Mouse (Mus musculus): ENCODE measurements around the gene Gbx1. TPM values are rescaled to one million over a fixed set of nuclear protein-coding genes. Genes with fewer than 3 reads are reported as not detected.

The Gbx1 gene
- polyA plus RNA-seq, 1 experiment from 2014 or later, result 0.20 TPM

DNA sequence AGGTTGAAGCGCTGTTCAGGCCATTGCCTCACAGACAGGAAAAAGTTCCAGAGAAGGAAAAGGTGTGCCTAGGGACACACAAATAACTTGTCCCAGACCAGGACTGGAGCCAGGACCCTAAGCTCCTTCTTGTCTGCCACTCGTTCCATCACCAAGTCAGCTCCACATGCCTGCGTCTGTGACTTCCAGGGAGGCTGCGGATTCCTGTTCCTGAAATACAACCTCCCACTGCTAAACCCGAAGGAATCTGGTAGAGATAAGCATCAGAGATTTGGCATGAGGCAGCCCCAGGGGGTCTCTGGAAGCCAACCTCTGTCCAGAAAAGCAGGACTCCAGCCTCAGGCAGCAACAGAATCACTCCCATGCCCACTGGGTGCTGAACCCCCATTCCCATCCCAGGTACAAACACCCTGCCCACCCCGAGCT lies 14.2 kb upstream of the Gbx1 start:
- no peaks in the 10 kb centered on the region for H3K4me1 ChIP-seq (ENCODE audit: control insufficient read depth, insufficient read depth, low read length)
- H3K36me3 ChIP-seq (ENCODE audit: control insufficient read depth, insufficient read depth, low read length), result no peaks in the 10 kb centered on the region
- no peak overlapping the region for H3K27ac ChIP-seq (ENCODE audit: low read length)
- 55% methylated on average over 6 of the region's 6 CpGs for WGBS
- no peak overlapping the region for H3K4me2 ChIP-seq (ENCODE audit: low read length)
- H3K9ac ChIP-seq (ENCODE audit: low read depth, low read length), result no peak overlapping the region
- no peaks in the 10 kb centered on the region for H3K9me3 ChIP-seq (replicated peaks; ENCODE audit: control insufficient read depth, low read length, poor library complexity, severe bottlenecking)
- no peak for ATAC-seq
- no peaks in the 10 kb centered on the region for H3K27me3 ChIP-seq (ENCODE audit: control insufficient read depth, insufficient read depth, low read depth, low read length)
- no peak overlapping the region for H3K4me3 ChIP-seq (ENCODE audit: low read depth, low read length)

DNA sequence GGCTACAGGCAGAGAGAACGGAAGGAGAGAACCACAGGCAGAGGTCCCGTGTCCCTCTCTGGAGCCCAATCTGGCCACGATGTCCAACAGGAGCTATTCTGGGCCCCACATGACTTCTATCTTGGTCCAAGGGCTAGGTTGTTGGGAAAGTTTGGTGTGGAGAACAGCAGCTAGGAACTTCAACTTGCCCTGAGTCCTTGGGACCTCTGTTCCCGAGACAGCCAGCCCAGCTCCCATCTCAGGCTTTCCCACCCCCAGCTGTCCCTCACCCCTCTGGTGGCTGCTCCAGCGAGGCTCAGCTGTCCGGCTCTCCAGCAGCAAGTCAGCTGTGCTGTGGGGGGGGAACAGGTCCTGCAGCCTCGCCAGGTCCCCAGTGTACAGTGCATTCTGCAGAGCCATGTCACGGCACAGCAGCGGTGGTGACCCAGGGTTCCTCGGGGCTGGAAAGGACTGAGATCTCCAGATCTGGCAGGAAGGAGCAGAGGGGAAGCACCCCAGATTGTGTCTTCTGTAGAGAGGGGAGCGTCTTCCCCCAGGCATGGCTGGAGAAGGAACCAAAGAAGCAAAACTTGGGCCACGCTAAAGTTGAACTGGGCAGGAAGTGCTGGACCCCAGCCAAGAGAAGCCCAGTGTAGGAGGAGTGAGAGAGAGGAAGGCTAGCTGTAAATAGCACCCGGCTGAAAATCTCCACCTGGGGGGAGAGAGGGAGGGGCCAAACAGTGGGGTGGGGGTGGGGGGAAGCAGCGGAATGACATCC lies 13.6 kb upstream of the Gbx1 start, which contains the start of gene Asb10:
Asb10 (minus strand) TSS at position 592 of the 757 bp plus-strand sequence.
- H3K9me3 ChIP-seq (replicated peaks; ENCODE audit: control insufficient read depth, low read length, poor library complexity, severe bottlenecking), result no peaks in the 10 kb centered on the region
- H3K4me1 ChIP-seq (ENCODE audit: control insufficient read depth, insufficient read depth, low read length), result no peaks in the 10 kb centered on the region
- no peak within 1 kb of the TSS for H3K4me2 ChIP-seq (ENCODE audit: low read length)
- no peak for ATAC-seq
- no peak within 1 kb of the TSS for H3K27ac ChIP-seq (ENCODE audit: low read length)
- no peaks in the 10 kb centered on the region for H3K36me3 ChIP-seq (ENCODE audit: control insufficient read depth, insufficient read depth, low read length)
- 53% methylated on average over 14 of the region's 14 CpGs for WGBS
- no peaks in the 10 kb centered on the region for H3K27me3 ChIP-seq (ENCODE audit: control insufficient read depth, insufficient read depth, low read depth, low read length)
- H3K4me3 ChIP-seq (ENCODE audit: low read depth, low read length), result no peak within 1 kb of the TSS
- H3K9ac ChIP-seq (ENCODE audit: low read depth, low read length), result no peak within 1 kb of the TSS

DNA sequence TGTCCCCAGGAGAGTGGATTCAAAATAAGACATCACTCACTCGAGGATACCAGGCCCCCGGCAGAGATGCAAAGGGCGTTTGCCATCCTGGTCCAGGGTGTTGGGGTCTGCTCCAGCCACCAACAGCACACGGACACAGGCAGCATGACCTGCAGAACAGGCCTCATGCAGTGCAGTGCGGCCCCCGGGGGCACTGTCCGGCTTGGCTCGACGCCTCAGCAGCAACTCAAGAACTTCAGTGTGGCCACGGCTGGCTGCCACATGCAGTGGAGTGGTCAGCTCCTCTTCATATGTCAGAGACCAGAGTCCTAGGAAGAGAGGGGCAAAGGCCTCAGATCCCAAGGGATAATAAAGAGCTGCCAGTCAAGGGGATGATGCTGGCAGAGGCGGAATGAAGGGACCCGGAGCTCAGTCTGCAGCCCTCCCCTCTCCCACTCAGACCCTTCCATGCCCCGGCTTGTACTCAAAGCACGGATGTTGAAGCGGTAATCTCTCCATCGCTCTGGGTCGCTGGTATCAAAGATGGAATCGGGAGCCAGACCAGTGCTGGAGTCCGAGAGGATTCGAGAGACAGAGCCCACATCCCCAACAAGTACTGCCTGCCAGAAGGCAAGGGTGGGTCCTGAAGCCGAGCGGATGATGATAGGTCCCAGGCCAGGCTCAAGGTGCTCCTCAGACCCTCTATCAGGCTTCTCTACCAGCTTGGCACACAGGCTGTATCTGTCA lies 12.7 kb upstream of the Gbx1 start:
- Histone ChIP-seq H3K27me3 (ENCODE audit: control insufficient read depth, insufficient read depth, low read depth, low read length) (no peaks in the 10 kb centered on the region), H3K9ac (ENCODE audit: low read depth, low read length) (no peak overlapping the region), H3K9me3 (replicated peaks; ENCODE audit: control insufficient read depth, low read length, poor library complexity, severe bottlenecking) (no peaks in the 10 kb centered on the region), H3K4me2 (ENCODE audit: low read length) (no peak overlapping the region), H3K36me3 (ENCODE audit: control insufficient read depth, insufficient read depth, low read length) (no peaks in the 10 kb centered on the region), H3K27ac (ENCODE audit: low read length) (no peak overlapping the region), H3K4me3 (ENCODE audit: low read depth, low read length) (no peak overlapping the region), H3K4me1 (ENCODE audit: control insufficient read depth, insufficient read depth, low read length) (no peaks in the 10 kb centered on the region)
- ATAC-seq, result no peak
- 82% methylated on average over 22 of the region's 22 CpGs for WGBS

DNA sequence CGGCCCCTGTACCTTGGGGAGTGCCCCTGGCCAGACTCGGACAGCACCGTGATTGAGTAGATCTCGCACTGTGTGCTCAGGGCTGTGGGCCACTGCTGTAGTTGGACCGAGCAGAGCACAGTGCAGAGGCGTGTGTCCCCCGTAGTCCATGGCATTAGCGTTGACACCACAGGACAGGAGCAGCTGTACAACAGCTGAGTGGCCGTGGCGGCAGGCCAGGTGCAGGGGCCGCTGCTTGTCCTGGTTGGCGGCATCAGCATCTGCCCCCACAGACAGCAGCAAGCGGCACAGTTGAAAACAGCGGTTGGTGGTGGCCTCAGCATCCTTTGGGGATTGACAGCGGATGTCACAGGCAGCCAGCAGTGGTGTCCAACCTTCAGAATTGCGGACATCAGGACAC lies 10.6 kb upstream of the Gbx1 start:
- Histone ChIP-seq H3K4me1 (ENCODE audit: control insufficient read depth, insufficient read depth, low read length) (no peaks in the 10 kb centered on the region), H3K9me3 (replicated peaks; ENCODE audit: control insufficient read depth, low read length, poor library complexity, severe bottlenecking) (no peaks in the 10 kb centered on the region), H3K4me2 (ENCODE audit: low read length) (no peak overlapping the region), H3K4me3 (ENCODE audit: low read depth, low read length) (no peak overlapping the region), H3K9ac (ENCODE audit: low read depth, low read length) (no peak overlapping the region), H3K27me3 (ENCODE audit: control insufficient read depth, insufficient read depth, low read depth, low read length) (no peaks in the 10 kb centered on the region), H3K36me3 (ENCODE audit: control insufficient read depth, insufficient read depth, low read length) (no peaks in the 10 kb centered on the region), H3K27ac (ENCODE audit: low read length) (no peak overlapping the region)
- ATAC-seq, result no peak
- 68% methylated on average over 16 of the region's 16 CpGs for WGBS

DNA sequence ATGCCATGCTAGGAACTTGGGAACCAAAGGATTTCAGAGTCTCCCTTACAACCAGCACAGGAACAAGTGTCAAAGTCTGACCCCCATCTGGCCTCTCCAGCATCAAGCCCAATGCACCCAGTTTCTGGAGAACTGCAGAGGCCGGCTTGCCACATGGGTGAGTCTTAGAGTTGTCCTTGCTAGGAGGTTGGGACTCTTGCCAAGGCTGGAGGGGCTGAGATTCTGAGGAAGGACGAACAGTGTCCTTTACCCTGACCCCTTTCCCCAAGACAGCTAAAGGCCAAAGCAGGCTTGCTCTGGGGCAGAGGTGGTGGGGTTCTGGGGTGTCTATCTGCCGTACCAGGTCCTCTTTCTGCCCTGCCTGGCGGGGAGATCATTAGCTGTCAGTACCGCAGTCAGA lies 9.5 kb upstream of the Gbx1 start:
- Histone ChIP-seq H3K27me3 (ENCODE audit: control insufficient read depth, insufficient read depth, low read depth, low read length) (no peaks in the 10 kb centered on the region), H3K9ac (ENCODE audit: low read depth, low read length) (no peak overlapping the region), H3K4me3 (ENCODE audit: low read depth, low read length) (no peak overlapping the region), H3K27ac (ENCODE audit: low read length) (no peak overlapping the region), H3K4me1 (ENCODE audit: control insufficient read depth, insufficient read depth, low read length) (no peaks in the 10 kb centered on the region), H3K4me2 (ENCODE audit: low read length) (no peak overlapping the region), H3K36me3 (ENCODE audit: control insufficient read depth, insufficient read depth, low read length) (no peaks in the 10 kb centered on the region), H3K9me3 (replicated peaks; ENCODE audit: control insufficient read depth, low read length, poor library complexity, severe bottlenecking) (no peaks in the 10 kb centered on the region)
- 75% methylated on average over 5 of the region's 5 CpGs for WGBS
- no peak for ATAC-seq

DNA sequence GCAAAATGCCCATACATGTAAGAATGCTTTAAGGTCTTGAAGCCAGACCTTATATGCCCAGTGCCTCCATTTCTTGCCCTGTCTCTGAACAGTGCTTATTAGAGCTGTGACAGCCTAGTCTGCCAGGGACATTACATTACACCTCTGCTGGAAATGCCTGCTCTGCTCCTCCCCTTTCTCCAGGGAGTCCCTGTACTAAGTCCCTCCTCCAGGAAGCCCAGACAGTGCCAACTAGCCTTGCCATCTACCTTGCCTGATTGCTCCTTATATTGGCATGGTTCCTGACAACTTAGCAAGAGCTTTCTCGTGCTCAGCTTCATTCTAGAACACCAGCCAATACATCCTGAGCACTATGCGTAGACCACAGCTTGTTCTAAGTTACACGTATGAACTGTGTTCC lies 8.7 kb upstream of the Gbx1 start:
- H3K4me1 ChIP-seq (ENCODE audit: control insufficient read depth, insufficient read depth, low read length), result no peaks in the 10 kb centered on the region
- WGBS, result 82% methylated on average over 3 of the region's 3 CpGs
- no peak overlapping the region for H3K4me3 ChIP-seq (ENCODE audit: low read depth, low read length)
- no peak overlapping the region for H3K4me2 ChIP-seq (ENCODE audit: low read length)
- no peak overlapping the region for H3K27ac ChIP-seq (ENCODE audit: low read length)
- H3K9ac ChIP-seq (ENCODE audit: low read depth, low read length), result no peak overlapping the region
- no peak for ATAC-seq
- H3K36me3 ChIP-seq (ENCODE audit: control insufficient read depth, insufficient read depth, low read length), result no peaks in the 10 kb centered on the region
- H3K9me3 ChIP-seq (replicated peaks; ENCODE audit: control insufficient read depth, low read length, poor library complexity, severe bottlenecking), result no peaks in the 10 kb centered on the region
- no peaks in the 10 kb centered on the region for H3K27me3 ChIP-seq (ENCODE audit: control insufficient read depth, insufficient read depth, low read depth, low read length)

DNA sequence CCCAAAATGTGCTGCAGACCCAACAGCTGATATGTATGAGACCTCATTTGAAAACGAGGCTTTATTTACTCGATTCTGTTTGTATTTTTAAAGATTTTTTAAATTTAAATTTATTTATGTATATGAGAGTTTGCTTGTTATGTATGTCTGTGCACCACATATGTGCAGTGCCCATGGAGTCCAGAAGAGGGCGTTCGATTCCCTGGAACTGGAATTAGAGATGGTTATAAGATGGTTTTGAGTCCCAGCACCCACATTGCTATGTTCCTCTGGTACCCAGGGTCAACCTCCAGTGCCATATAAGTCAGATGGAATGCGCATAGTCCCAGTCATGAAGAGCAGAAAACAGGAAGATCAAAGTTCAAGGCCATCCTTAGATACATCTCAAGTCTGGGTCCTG lies 7.3 kb upstream of the Gbx1 start:
- no peaks in the 10 kb centered on the region for H3K9me3 ChIP-seq (replicated peaks; ENCODE audit: control insufficient read depth, low read length, poor library complexity, severe bottlenecking)
- no peak overlapping the region for H3K27ac ChIP-seq (ENCODE audit: low read length)
- no peak for ATAC-seq
- H3K9ac ChIP-seq (ENCODE audit: low read depth, low read length), result no peak overlapping the region
- H3K27me3 ChIP-seq (ENCODE audit: control insufficient read depth, insufficient read depth, low read depth, low read length), result peaks cover under 1% of the 10 kb centered on the region; the same call in 1 of the 2 replicates
- H3K36me3 ChIP-seq (ENCODE audit: control insufficient read depth, insufficient read depth, low read length), result no peaks in the 10 kb centered on the region
- no peak overlapping the region for H3K4me2 ChIP-seq (ENCODE audit: low read length)
- WGBS, result 52% methylated on average over 5 of the region's 5 CpGs
- H3K4me3 ChIP-seq (ENCODE audit: low read depth, low read length), result no peak overlapping the region
- H3K4me1 ChIP-seq (ENCODE audit: control insufficient read depth, insufficient read depth, low read length), result no peaks in the 10 kb centered on the region; the same call in 1 of the 2 replicates

DNA sequence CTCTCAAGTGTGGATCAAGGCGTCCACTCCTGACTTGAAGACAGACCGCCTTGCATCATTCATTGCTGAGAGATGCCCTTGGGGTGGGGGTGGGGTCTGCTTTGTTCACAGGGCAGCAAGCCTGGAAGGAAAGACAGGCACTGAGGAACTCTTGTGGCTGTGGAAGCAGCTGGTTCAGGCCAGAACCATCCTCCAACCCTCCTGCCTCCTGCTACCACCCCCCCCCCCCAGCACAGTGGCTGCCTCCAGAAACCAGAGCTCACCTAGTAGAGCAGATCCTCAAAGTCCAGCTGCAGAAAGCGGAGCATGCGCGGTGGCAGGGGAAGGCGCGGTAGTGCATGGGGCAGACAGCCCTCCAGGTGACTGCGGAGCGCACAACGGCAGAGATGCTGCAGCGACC lies 6.4 kb upstream of the Gbx1 start:
- ATAC-seq, result no peak
- Histone ChIP-seq H3K36me3 (ENCODE audit: control insufficient read depth, insufficient read depth, low read length) (no peaks in the 10 kb centered on the region), H3K4me3 (ENCODE audit: low read depth, low read length) (no peak overlapping the region), H3K9me3 (replicated peaks; ENCODE audit: control insufficient read depth, low read length, poor library complexity, severe bottlenecking) (no peaks in the 10 kb centered on the region), H3K4me1 (ENCODE audit: control insufficient read depth, insufficient read depth, low read length) (no peaks in the 10 kb centered on the region; the same call in 1 of the 2 replicates), H3K27me3 (ENCODE audit: control insufficient read depth, insufficient read depth, low read depth, low read length) (peaks cover 9% of the 10 kb centered on the region), H3K9ac (ENCODE audit: low read depth, low read length) (no peak overlapping the region), H3K27ac (ENCODE audit: low read length) (no peak overlapping the region), H3K4me2 (ENCODE audit: low read length) (no peak overlapping the region)
- WGBS, result 58% methylated on average over 11 of the region's 11 CpGs

DNA sequence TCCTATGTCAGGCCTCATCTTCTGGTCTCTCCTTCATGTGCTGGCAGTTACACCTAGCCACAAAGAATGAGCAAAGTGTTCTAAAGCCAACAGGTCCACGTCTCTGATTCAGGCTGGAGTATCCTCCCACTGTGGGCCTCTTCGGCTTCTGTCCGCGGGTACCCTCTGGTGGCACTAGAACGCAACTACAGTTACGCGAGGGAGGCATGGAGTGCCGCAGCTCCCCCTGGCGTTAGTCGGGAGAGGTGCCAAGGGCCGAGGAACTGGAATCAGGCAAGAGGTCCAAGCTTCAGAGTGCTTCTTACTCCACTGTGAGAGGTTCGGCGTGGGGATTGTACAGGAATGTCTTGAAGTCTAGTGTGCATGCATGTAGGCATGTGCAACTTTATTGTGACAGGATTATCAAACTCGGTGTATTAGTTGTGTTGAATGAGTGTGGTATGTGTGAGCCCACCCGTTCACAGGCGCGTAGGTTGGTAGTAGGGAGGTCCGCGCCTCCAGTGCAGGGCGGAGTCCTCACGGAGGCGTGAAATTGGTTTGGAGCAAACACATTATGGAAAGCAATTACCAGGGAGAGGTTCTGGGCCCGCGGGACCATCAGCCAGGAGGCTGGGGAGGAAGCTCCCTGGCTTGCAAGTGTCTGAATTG lies 3.2 kb upstream of the Gbx1 start:
- 25% methylated on average over 24 of the region's 24 CpGs for WGBS
- peak; percentile 60 for ATAC-seq

More for the DNA sequence above, 3.2 kb upstream of the Gbx1 start:
- H3K27me3 ChIP-seq (ENCODE audit: control insufficient read depth, insufficient read depth, low read depth, low read length), result peaks cover 23% of the 10 kb centered on the region
- no peaks in the 10 kb centered on the region for H3K36me3 ChIP-seq (ENCODE audit: control insufficient read depth, insufficient read depth, low read length)
- H3K4me2 ChIP-seq (ENCODE audit: low read length), result no peak overlapping the region
- no peak overlapping the region for H3K4me3 ChIP-seq (ENCODE audit: low read depth, low read length)
- peaks cover 10% of the 10 kb centered on the region for H3K4me1 ChIP-seq (ENCODE audit: control insufficient read depth, insufficient read depth, low read length)
- H3K9ac ChIP-seq (ENCODE audit: low read depth, low read length), result no peak overlapping the region
- no peaks in the 10 kb centered on the region for H3K9me3 ChIP-seq (replicated peaks; ENCODE audit: control insufficient read depth, low read length, poor library complexity, severe bottlenecking)
- H3K27ac ChIP-seq (ENCODE audit: low read length), result no peak overlapping the region

Data from midbrain, embryonic 16.5 days (tissue).